Mouse (Mus musculus): ENCODE results near the gene Nkiras2. TPM values are rescaled to one million over a fixed set of nuclear protein-coding genes. Genes with fewer than 3 reads are reported as not detected.
"Not testable (repeated sequence)": the region's sequence is repeated elsewhere in the genome, so short reads cannot be mapped to it uniquely, and the experiment has no call there.

The Nkiras2 gene
- polyA plus RNA-seq, 1 experiment: 119 TPM

GRCm38 (mm10) chr11:100603155-100603554, 15.9 kb upstream of the Nkiras2 start:
- TF ChIP-seq POLR2A (IDR thresholded peaks at IDR 0.05; ENCODE audit: borderline replicate concordance, extremely low read depth, insufficient read depth, insufficient read length, poor library complexity, severe bottlenecking) (no peak), CTCF (IDR thresholded peaks at IDR 0.05; ENCODE audit: borderline replicate concordance, extremely low read depth, insufficient read depth, insufficient read length) (no peak)
- DNase-seq (ENCODE audit: low read depth): no peak

GRCm38 (mm10) chr11:100603813-100604212, 15.2 kb upstream of the Nkiras2 start:
- TF ChIP-seq POLR2A (IDR thresholded peaks at IDR 0.05; ENCODE audit: borderline replicate concordance, extremely low read depth, insufficient read depth, insufficient read length, poor library complexity, severe bottlenecking): no peak
- no peak for TF ChIP-seq CTCF (IDR thresholded peaks at IDR 0.05; ENCODE audit: borderline replicate concordance, extremely low read depth, insufficient read depth, insufficient read length)
- DNase-seq (ENCODE audit: low read depth): no peak

- TF ChIP-seq CTCF (IDR thresholded peaks at IDR 0.05; ENCODE audit: borderline replicate concordance, extremely low read depth, insufficient read depth, insufficient read length): no peak
- TF ChIP-seq POLR2A (IDR thresholded peaks at IDR 0.05; ENCODE audit: borderline replicate concordance, extremely low read depth, insufficient read depth, insufficient read length, poor library complexity, severe bottlenecking): no peak
- DNase-seq (ENCODE audit: low read depth): no peak
These were observed 14.6 kb upstream of the Nkiras2 start for GRCm38 (mm10) chr11:100604321-100605005.

GRCm38 (mm10) chr11:100605451-100605850, 13.6 kb upstream of the Nkiras2 start:
- TF ChIP-seq CTCF (IDR thresholded peaks at IDR 0.05; ENCODE audit: borderline replicate concordance, extremely low read depth, insufficient read depth, insufficient read length) (no peak), POLR2A (IDR thresholded peaks at IDR 0.05; ENCODE audit: borderline replicate concordance, extremely low read depth, insufficient read depth, insufficient read length, poor library complexity, severe bottlenecking) (no peak)
- no peak for DNase-seq (ENCODE audit: low read depth)

GRCm38 (mm10) chr11:100607121-100607520, 11.9 kb upstream of the Nkiras2 start:
- no peak for TF ChIP-seq CTCF (IDR thresholded peaks at IDR 0.05; ENCODE audit: borderline replicate concordance, extremely low read depth, insufficient read depth, insufficient read length)
- no peak for TF ChIP-seq POLR2A (IDR thresholded peaks at IDR 0.05; ENCODE audit: borderline replicate concordance, extremely low read depth, insufficient read depth, insufficient read length, poor library complexity, severe bottlenecking)
- DNase-seq (ENCODE audit: low read depth): no peak

- TF ChIP-seq CTCF (IDR thresholded peaks at IDR 0.05; ENCODE audit: borderline replicate concordance, extremely low read depth, insufficient read depth, insufficient read length) (no peak), POLR2A (IDR thresholded peaks at IDR 0.05; ENCODE audit: borderline replicate concordance, extremely low read depth, insufficient read depth, insufficient read length, poor library complexity, severe bottlenecking) (no peak)
- DNase-seq (ENCODE audit: low read depth): no peak
These were observed 10.2 kb upstream of the Nkiras2 start for GRCm38 (mm10) chr11:100608796-100609195.

GRCm38 (mm10) chr11:100609355-100609996, 9.6 kb upstream of the Nkiras2 start:
- DNase-seq (ENCODE audit: low read depth): no peak
- TF ChIP-seq CTCF (IDR thresholded peaks at IDR 0.05; ENCODE audit: borderline replicate concordance, extremely low read depth, insufficient read depth, insufficient read length) (no peak), POLR2A (IDR thresholded peaks at IDR 0.05; ENCODE audit: borderline replicate concordance, extremely low read depth, insufficient read depth, insufficient read length, poor library complexity, severe bottlenecking) (no peak)

GRCm38 (mm10) chr11:100609997-100610680, 8.9 kb upstream of the Nkiras2 start:
- no peak for TF ChIP-seq CTCF (IDR thresholded peaks at IDR 0.05; ENCODE audit: borderline replicate concordance, extremely low read depth, insufficient read depth, insufficient read length)
- no peak for TF ChIP-seq POLR2A (IDR thresholded peaks at IDR 0.05; ENCODE audit: borderline replicate concordance, extremely low read depth, insufficient read depth, insufficient read length, poor library complexity, severe bottlenecking)
- DNase-seq (ENCODE audit: low read depth): no peak

GRCm38 (mm10) chr11:100611627-100612026, 7.4 kb upstream of the Nkiras2 start:
- no peak for DNase-seq (ENCODE audit: low read depth)
- no peak for TF ChIP-seq CTCF (IDR thresholded peaks at IDR 0.05; ENCODE audit: borderline replicate concordance, extremely low read depth, insufficient read depth, insufficient read length)
- no peak for TF ChIP-seq POLR2A (IDR thresholded peaks at IDR 0.05; ENCODE audit: borderline replicate concordance, extremely low read depth, insufficient read depth, insufficient read length, poor library complexity, severe bottlenecking)

- peak; percentile 58 for DNase-seq (ENCODE audit: low read depth)
- TF ChIP-seq CTCF (IDR thresholded peaks at IDR 0.05; ENCODE audit: borderline replicate concordance, extremely low read depth, insufficient read depth, insufficient read length) (no peak), POLR2A (IDR thresholded peaks at IDR 0.05; ENCODE audit: borderline replicate concordance, extremely low read depth, insufficient read depth, insufficient read length, poor library complexity, severe bottlenecking) (no peak)
These were observed 5.8 kb upstream of the Nkiras2 start for GRCm38 (mm10) chr11:100613241-100613640.

- TF ChIP-seq CTCF (IDR thresholded peaks at IDR 0.05; ENCODE audit: borderline replicate concordance, extremely low read depth, insufficient read depth, insufficient read length) (no peak), POLR2A (IDR thresholded peaks at IDR 0.05; ENCODE audit: borderline replicate concordance, extremely low read depth, insufficient read depth, insufficient read length, poor library complexity, severe bottlenecking) (no peak)
- DNase-seq (ENCODE audit: low read depth): no peak
These were observed 2.7 kb upstream of the Nkiras2 start for GRCm38 (mm10) chr11:100616332-100616731.

GRCm38 (mm10) chr11:100616836-100617235, 2.2 kb upstream of the Nkiras2 start:
- DNase-seq (ENCODE audit: low read depth): not testable (repeated sequence)
